Mouse (Mus musculus) forebrain, embryonic 16.5 days (tissue): ENCODE data around the gene Jagn1. TPM values are rescaled to one million over a fixed set of nuclear protein-coding genes. Genes with fewer than 3 reads are reported as not detected.
A peak's percentile ranks its signal among the peaks of the same experiment; 100 is the strongest.

Experiments
- ATAC-seq: fragments of 200-750 bp; cut with Nextera tagmentation; 2 replicates; pipeline ENCODE4 v1.8.0; 2017; ENCODE audit warnings: mild to moderate bottlenecking, moderate library complexity
- H3K27ac ChIP-seq: fragments of 300-500 bp; sonication (generic); 2 replicates; pipeline ENCODE4 v1.5.1; 2014; ENCODE audit warnings: low read length, control low read depth
- H3K27me3 ChIP-seq: fragments of 300-500 bp; sonication (generic); replicated peaks from 2 replicates; pipeline ENCODE4 v1.6.1; 2014; ENCODE audit warnings: low read length; ENCODE audit not compliant: control insufficient read depth, insufficient read depth
- H3K36me3 ChIP-seq: fragments of 300-500 bp; sonication (generic); 2 replicates; pipeline ENCODE4 v1.6.1; 2014; ENCODE audit not compliant: control insufficient read depth, insufficient read depth
- H3K4me1 ChIP-seq: fragments of 300-500 bp; sonication (generic); replicated peaks from 2 replicates; pipeline ENCODE4 v1.6.1; 2014; ENCODE audit warnings: low read length; ENCODE audit not compliant: control insufficient read depth, insufficient read depth
- H3K4me2 ChIP-seq: fragments of 300-500 bp; sonication (generic); 2 replicates; pipeline ENCODE4 v1.6.1; 2014; ENCODE audit warnings: mild to moderate bottlenecking, low read length, control low read depth
- H3K4me3 ChIP-seq: fragments of 300-500 bp; sonication (generic); replicated peaks from 2 replicates; pipeline ENCODE4 v1.5.1; 2014; ENCODE audit warnings: mild to moderate bottlenecking, low read length, control low read depth
- H3K9ac ChIP-seq: fragments of 300-500 bp; sonication (generic); replicated peaks from 2 replicates; pipeline ENCODE4 v1.6.1; 2014; ENCODE audit warnings: low read depth, low read length, control low read depth
- H3K9me3 ChIP-seq: fragments of 300-500 bp; sonication (generic); 2 replicates; pipeline ENCODE4 v1.6.1; 2016; ENCODE audit warnings: low read length; ENCODE audit not compliant: control insufficient read depth
- WGBS: fragments of 180-500 bp; shearing (Covaris S2); extraction: QIAGEN DNeasy Blood & Tissue Kit; methylation state at CpG from one replicate; pipeline ENCODE4 v1.1.7; 2014; 5-methylcytosine and 5-hydroxymethylcytosine counted together
- polyA plus RNA-seq: library from polyadenylated mRNA; unstranded; fragments of >200 nt; fragmentation: Nextera tagmentation; extraction: Ambion mirVana; gene quantifications from 2 replicates; pipeline ENCODE4 v1.2.1, GENCODE M21; 2015

The Jagn1 gene
- polyA plus RNA-seq, 1 experiment from 2014 or later, result 98.9 TPM

GRCm38 (mm10) chr6:113477353-113477752 lies 35.0 kb downstream of the Jagn1 start:
- Histone ChIP-seq H3K4me2 (no peak overlapping the region), H3K36me3 (no peaks in the 10 kb centered on the region), H3K4me3 (no peak overlapping the region), H3K27me3 (no peaks in the 10 kb centered on the region), H3K27ac (no peak overlapping the region), H3K9ac (no peak overlapping the region), H3K9me3 (no peaks in the 10 kb centered on the region), H3K4me1 (peaks cover 4% of the 10 kb centered on the region)
- WGBS, result 62% methylated on average over 7 of the region's 7 CpGs
- ATAC-seq, result no peak

GRCm38 (mm10) chr6:113478906-113479305 lies 36.5 kb downstream of the Jagn1 start:
- H3K27me3 ChIP-seq, result no peaks in the 10 kb centered on the region
- WGBS, result 84% methylated on average over 10 of the region's 10 CpGs
- no peak overlapping the region for H3K9ac ChIP-seq
- no peaks in the 10 kb centered on the region for H3K36me3 ChIP-seq
- ATAC-seq, result no peak
- H3K4me1 ChIP-seq, result peaks cover 9% of the 10 kb centered on the region
- H3K4me3 ChIP-seq, result no peak overlapping the region
- H3K9me3 ChIP-seq, result no peaks in the 10 kb centered on the region
- no peak overlapping the region for H3K27ac ChIP-seq
- H3K4me2 ChIP-seq, result no peak overlapping the region

- 59% methylated on average over 18 of the region's 18 CpGs for WGBS
- no peak overlapping the region for H3K9ac ChIP-seq
Measured at GRCm38 (mm10) chr6:113480555-113481373, 38.4 kb downstream of the Jagn1 start.

GRCm38 (mm10) chr6:113482477-113483099 lies 40.2 kb downstream of the Jagn1 start:
- peak overlapping the region; percentile 70 for H3K4me3 ChIP-seq
- H3K9ac ChIP-seq, result peak overlapping the region; percentile 76
- peak overlapping the region; percentile 79 for H3K27ac ChIP-seq
- no peaks in the 10 kb centered on the region for H3K36me3 ChIP-seq
- H3K4me2 ChIP-seq, result peak overlapping the region; percentile 73
- peaks cover 24% of the 10 kb centered on the region for H3K4me1 ChIP-seq
- under 1% methylated on average over 62 of the region's 65 CpGs for WGBS
- no peaks in the 10 kb centered on the region for H3K27me3 ChIP-seq
- ATAC-seq, result peak; percentile 62
- H3K9me3 ChIP-seq, result no peaks in the 10 kb centered on the region

More at GRCm38 (mm10) chr6:113480555-113481373, 38.4 kb downstream of the Jagn1 start:
- Histone ChIP-seq H3K36me3 (no peaks in the 10 kb centered on the region), H3K27me3 (no peaks in the 10 kb centered on the region), H3K4me1 (peaks cover 21% of the 10 kb centered on the region), H3K9me3 (no peaks in the 10 kb centered on the region), H3K27ac (no peak overlapping the region), H3K4me3 (no peak overlapping the region), H3K4me2 (no peak overlapping the region)
- ATAC-seq, result no peak

GRCm38 (mm10) chr6:113483100-113483615 lies 40.8 kb downstream of the Jagn1 start, which contains the start of gene Creld1:
Creld1 (plus strand) TSS chr6:113483297.
- WGBS, result under 1% methylated on average over 26 of the region's 26 CpGs
- Histone ChIP-seq H3K4me2 (peak within 1 kb of the TSS; percentile 73), H3K4me3 (peak within 1 kb of the TSS; percentile 70), H3K27ac (peak within 1 kb of the TSS; percentile 79), H3K9me3 (no peaks in the 10 kb centered on the region), H3K36me3 (no peaks in the 10 kb centered on the region), H3K27me3 (no peaks in the 10 kb centered on the region), H3K9ac (peak within 1 kb of the TSS; percentile 76), H3K4me1 (peaks cover 24% of the 10 kb centered on the region)
- peak; percentile 98 for ATAC-seq

- Histone ChIP-seq H3K9ac (peak overlapping the region; percentile 76), H3K9me3 (no peaks in the 10 kb centered on the region), H3K27me3 (no peaks in the 10 kb centered on the region), H3K4me2 (peak overlapping the region; percentile 73), H3K4me3 (peak overlapping the region; percentile 70), H3K27ac (peak overlapping the region; percentile 67), H3K4me1 (peaks cover 24% of the 10 kb centered on the region), H3K36me3 (no peaks in the 10 kb centered on the region)
- ATAC-seq, result peak; percentile 53
- WGBS, result 7% methylated on average over 10 of the region's 10 CpGs
Measured at GRCm38 (mm10) chr6:113483729-113484128, 41.4 kb downstream of the Jagn1 start.

- peaks cover 22% of the 10 kb centered on the region for H3K4me1 ChIP-seq
- no peak overlapping the region for H3K4me3 ChIP-seq
- H3K36me3 ChIP-seq, result peaks cover 13% of the 10 kb centered on the region
- H3K9ac ChIP-seq, result no peak overlapping the region
- 52% methylated on average over 7 of the region's 7 CpGs for WGBS
- no peaks in the 10 kb centered on the region for H3K27me3 ChIP-seq
- no peak overlapping the region for H3K27ac ChIP-seq
- H3K9me3 ChIP-seq, result no peaks in the 10 kb centered on the region
- no peak for ATAC-seq
- H3K4me2 ChIP-seq, result no peak overlapping the region
Measured at GRCm38 (mm10) chr6:113487125-113487576, 44.8 kb downstream of the Jagn1 start.

GRCm38 (mm10) chr6:113489410-113489809 lies 47.0 kb downstream of the Jagn1 start:
- Histone ChIP-seq H3K36me3 (peaks cover 13% of the 10 kb centered on the region), H3K27me3 (no peaks in the 10 kb centered on the region), H3K9ac (no peak overlapping the region), H3K9me3 (no peaks in the 10 kb centered on the region), H3K4me1 (peaks cover 12% of the 10 kb centered on the region), H3K4me3 (no peak overlapping the region), H3K27ac (no peak overlapping the region), H3K4me2 (no peak overlapping the region)
- 93% methylated on average over 14 of the region's 14 CpGs for WGBS
- ATAC-seq, result no peak
